Mouse (Mus musculus) adrenal gland, postnatal 0 days (tissue): ENCODE data around the gene Zfp383. TPM values are rescaled to one million over a fixed set of nuclear protein-coding genes. Genes with fewer than 3 reads are reported as not detected.

Experiments used
- microRNA-seq: library from miRNA; unstranded; fragments of <30 nt; microRNA quantifications from one replicate; pipeline ENCODE4, GENCODE M21; 2016; ENCODE audit warnings: borderline replicate concordance; ENCODE audit not compliant: insufficient number of aligned reads
- polyA plus RNA-seq: library from polyadenylated mRNA; unstranded; fragments of >200 nt; fragmentation: Nextera tagmentation; extraction: Ambion mirVana; gene quantifications from 2 replicates; pipeline ENCODE4 v1.2.1, GENCODE M21; 2015

Zfp383 gene
- 4.1 and 4.2 TPM in 2 replicates for polyA plus RNA-seq

DNA sequence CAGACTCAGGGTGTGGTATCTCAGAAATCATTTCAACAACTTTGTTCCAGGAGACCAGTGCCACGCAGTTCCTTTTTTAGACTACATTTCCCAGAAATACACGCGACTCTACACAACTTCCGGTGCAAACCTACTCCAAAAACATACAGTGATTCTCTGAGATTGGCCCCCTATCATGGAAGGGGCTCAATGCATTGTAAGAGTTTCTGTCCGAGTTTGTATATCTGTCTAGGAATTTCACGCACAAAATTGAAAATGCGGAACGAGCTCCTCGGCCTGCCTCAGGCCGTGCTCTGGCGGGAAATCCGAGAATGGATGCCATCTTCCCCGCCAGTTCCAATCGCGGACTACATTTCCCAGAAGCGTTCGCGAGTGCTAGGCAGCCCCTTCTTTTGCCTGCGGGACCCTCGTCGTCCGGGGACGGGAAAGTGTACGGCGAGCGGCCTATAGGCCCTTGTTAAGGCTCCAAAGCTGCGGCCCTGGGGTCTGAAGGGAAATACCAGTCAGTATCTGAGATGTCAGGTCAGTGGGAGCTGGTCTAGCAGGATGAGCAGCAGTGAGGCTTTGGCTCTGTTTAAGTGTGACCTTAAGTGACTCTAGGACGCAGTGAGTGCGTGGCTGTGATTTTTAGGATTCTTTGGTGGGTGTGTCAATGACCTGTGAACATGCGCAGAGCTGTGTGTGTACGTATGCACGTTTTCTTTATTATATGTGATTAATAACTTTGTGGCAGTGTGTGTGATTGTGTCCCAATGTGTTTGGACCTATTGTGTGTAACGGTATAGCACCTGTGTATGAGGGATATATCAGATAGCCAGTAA lies at the start of gene Zfp383:
Gene Zfp383 (plus strand): TSS at position 94 of the 821 bp plus-strand sequence.

GRCm38 (mm10) chr7:29859532-29860517 lies 48.2 kb upstream of the Zfp383 start, which contains the start of gene Zfp420:
Gene Zfp420, plus strand, starts transcription at chr7:29859979.

GRCm38 (mm10) chr7:29905966-29906681 lies 1.9 kb upstream of the Zfp383 start, which contains the start of gene Zfp27:
Gene Zfp27, minus strand, starts transcription at chr7:29906572.

DNA sequence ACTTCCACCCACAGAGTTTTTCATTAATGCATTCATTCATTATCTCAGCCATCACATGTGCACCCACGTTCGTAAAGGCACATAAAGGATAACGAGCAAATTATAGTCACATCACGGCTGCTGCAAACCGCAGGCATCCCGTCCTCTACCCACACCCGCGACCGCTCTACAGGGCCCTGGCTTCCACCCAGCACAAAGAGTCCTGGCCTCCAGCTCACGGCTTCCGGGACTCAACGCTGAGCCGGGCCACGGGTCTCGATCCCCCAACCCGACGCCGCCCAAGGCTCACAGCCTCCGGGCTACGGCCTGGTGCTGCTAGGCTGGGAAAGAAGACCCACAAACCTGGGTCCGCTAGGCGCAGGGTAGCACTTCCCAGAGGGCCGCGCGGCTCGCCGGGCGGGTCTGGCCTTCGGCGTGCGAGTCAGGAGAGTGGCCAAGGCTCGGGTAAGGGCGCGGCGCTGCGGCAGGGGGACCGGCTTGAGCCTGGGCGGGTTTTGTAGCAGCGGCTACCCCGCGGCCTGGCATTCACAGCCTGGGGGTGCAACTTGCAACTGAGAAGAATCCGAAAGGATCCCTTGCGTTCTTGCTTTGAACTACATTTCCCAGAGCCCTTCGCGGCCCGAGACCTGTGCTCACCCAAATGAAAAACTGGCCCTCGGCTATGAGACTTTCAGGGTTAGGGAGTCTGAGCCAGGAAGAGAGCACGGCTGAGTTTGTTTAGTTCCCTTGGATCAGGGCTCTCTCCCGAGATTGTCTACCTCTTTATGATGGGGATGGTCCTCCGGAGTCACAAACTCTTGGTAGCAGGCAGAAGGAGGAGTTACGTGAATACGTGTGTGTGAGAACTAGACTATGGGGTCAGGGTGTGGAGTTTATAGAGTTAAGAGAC lies 45.7 kb downstream of the Zfp383 start, which contains the start of gene Zfp74:
Gene Zfp74 (minus strand): TSS at position 577 of the 889 bp plus-strand sequence.

Small RNA genes lying within 50 kb of the gene (microRNA-seq; reads per million reads assigned to microRNA genes)
- gene Mir7668: not detected

Other genes starting within 250 kb of the Zfp383 start
- 0.12 TPM in 1 of 2 replicates, not detected in the other for gene Catsperg2, start 181.2 kb upstream of the Zfp383 start, polyA plus RNA-seq
- 4.7 and 6.3 TPM in 2 replicates for gene Zfp84, start 139.7 kb upstream of the Zfp383 start, polyA plus RNA-seq
- gene Zfp30, start 124.2 kb upstream of the Zfp383 start, polyA plus RNA-seq: 5.0 and 5.4 TPM in 2 replicates
- 6.9 and 8.6 TPM in 2 replicates for gene Zfp790, start 92.1 kb upstream of the Zfp383 start, polyA plus RNA-seq
- 1.9 and 2.1 TPM in 2 replicates for gene Zfp940, start 54.6 kb upstream of the Zfp383 start, polyA plus RNA-seq
- gene Zfp420, start 48.2 kb upstream of the Zfp383 start, polyA plus RNA-seq: 2.2 and 3.1 TPM in 2 replicates
- 4.8 and 6.3 TPM in 2 replicates for gene Zfp27, start 1.7 kb upstream of the Zfp383 start, polyA plus RNA-seq
- 5.6 and 8.2 TPM in 2 replicates for gene Zfp74, start 45.9 kb downstream of the Zfp383 start, polyA plus RNA-seq
- gene Zfp568, start 75.7 kb downstream of the Zfp383 start, polyA plus RNA-seq: 3.0 and 3.1 TPM in 2 replicates
- 3.5 and 4.4 TPM in 2 replicates for gene Zfp14, start 143.2 kb downstream of the Zfp383 start, polyA plus RNA-seq
- 1.8 and 2.3 TPM in 2 replicates for gene Zfp82, start 164.7 kb downstream of the Zfp383 start, polyA plus RNA-seq
- 0.74 and 0.83 TPM in 2 replicates for gene Gm26920, start 182.2 kb downstream of the Zfp383 start, polyA plus RNA-seq
- gene Zfp566, start 182.3 kb downstream of the Zfp383 start, polyA plus RNA-seq: 3.9 and 5.6 TPM in 2 replicates
- gene Zfp260, start 186.6 kb downstream of the Zfp383 start, polyA plus RNA-seq: 47.3 and 47.5 TPM in 2 replicates
- gene Zfp382, start 213.7 kb downstream of the Zfp383 start, polyA plus RNA-seq: 3.9 and 5.4 TPM in 2 replicates